Mouse (Mus musculus) liver, embryonic 14.5 days (tissue): ENCODE data around the gene Robo1.

Experiments used
- CTCF ChIP-seq: IDR thresholded peaks from 2 replicates; pipeline ENCODE4 v1.5.1; 2016; ENCODE audit warnings: antibody characterized with exemption, low read depth, control low read depth
- EP300 ChIP-seq: IDR thresholded peaks from 2 replicates; pipeline ENCODE4 v1.6.1; 2016; ENCODE audit warnings: antibody characterized with exemption, low read depth

DNA sequence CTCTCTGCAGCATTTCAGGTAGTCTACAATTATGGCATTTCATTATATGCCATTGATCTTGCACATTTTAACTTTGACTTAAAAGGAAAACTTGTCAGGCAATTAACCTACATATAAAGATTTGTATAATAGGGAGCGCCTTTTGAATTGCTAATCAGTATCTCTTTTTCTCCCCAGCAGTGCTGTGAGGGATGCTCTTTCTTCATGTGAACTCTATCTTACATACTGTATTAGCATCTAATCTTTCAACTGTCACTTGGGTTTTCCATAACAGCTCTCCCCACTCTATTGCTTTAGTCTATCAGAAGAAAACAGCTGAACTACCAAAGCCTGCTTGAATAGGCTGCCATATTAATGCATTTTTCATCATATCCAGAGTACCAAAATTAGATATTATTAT, 29.7 kb downstream of the Robo1 start:
- TF ChIP-seq EP300 (no peak), CTCF (no peak)
